Comparison of ENCODE assay signal across 8 mouse cellular contexts in the genomic region with DNA sequence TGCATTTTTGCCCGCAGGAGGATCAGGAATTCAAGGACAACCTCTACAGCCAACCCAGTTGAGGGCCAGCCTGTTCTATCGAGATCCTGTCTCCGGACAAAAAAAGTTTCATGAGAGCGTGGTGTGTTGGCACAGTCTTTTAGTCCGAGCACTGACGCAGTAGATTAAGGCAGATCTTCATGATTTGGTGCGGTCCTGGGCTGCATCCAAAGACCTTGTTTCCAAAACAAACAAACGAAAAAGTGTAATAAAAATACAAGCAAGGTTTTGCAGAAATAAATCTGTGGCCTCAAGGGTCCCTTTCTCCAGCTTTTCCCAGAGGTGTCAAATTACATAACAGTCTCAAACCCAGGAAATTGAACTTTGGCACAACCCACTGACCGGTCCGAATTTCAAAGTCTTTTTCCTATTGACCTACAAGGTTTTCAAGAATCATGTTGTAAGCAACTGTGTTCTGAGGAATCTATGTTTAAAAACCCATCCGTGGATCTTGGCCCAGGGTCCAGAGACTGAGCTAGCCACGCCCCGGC. TPM values are rescaled to one million over a fixed set of nuclear protein-coding genes. Genes with fewer than 3 reads are reported as not detected.
DNase-seq lines count a peak whose midpoint lies in the region; ATAC-seq and TF ChIP-seq lines count a peak whose summit lies in the region.

No protein-coding gene starts in this region.

- 0 out of 2 replicates have a peak, but pooled peaks have one; percentile 0 for ATAC-seq in hindbrain, embryonic 14.5 days (ENCODE audit: low FRiP score)
- peak; percentile 18 for ATAC-seq in lung, postnatal 0 days

- TF ChIP-seq CTCF in kidney, adult 2 months (conservative IDR thresholded peaks at IDR 0.05; ENCODE audit: insufficient read depth, insufficient read length, low read depth, low read length): no peak
- no peak for TF ChIP-seq CTCF in bone marrow macrophage, adult 2 months (IDR thresholded peaks at IDR 0.05; ENCODE audit: low read depth, low read length)
- TF ChIP-seq CTCF in lung, postnatal 0 days (IDR thresholded peaks at IDR 0.05): no peak

- peaks cover 16% of the 10 kb centered on the region; the same call in 1 of the 2 replicates for H3K4me1 ChIP-seq in kidney, adult 2 months (ENCODE audit: control insufficient read depth, insufficient read depth, low read length)
- peaks cover 16% of the 10 kb centered on the region for H3K4me1 ChIP-seq in bone marrow macrophage, adult 2 months (ENCODE audit: control insufficient read depth, insufficient read depth, low read length)
- peaks cover 42% of the 10 kb centered on the region for H3K4me1 ChIP-seq in hindbrain, embryonic 14.5 days (replicated peaks; ENCODE audit: control insufficient read depth, insufficient read depth, low read length)
- peaks cover 5% of the 10 kb centered on the region; the same call in 1 of the 2 replicates for H3K4me1 ChIP-seq in lung, postnatal 0 days (ENCODE audit: insufficient read depth, low read depth, low read length)

- peaks cover 10% of the 10 kb centered on the region for H3K36me3 ChIP-seq in kidney, adult 2 months (ENCODE audit: control insufficient read depth, insufficient read depth, low read length)
- peaks cover 38% of the 10 kb centered on the region for H3K36me3 ChIP-seq in hindbrain, embryonic 14.5 days (replicated peaks; ENCODE audit: control insufficient read depth, insufficient read depth)
- H3K36me3 ChIP-seq in lung, postnatal 0 days (ENCODE audit: insufficient read depth, low read length): peaks cover 35% of the 10 kb centered on the region

- H3K4me3 ChIP-seq in kidney, adult 2 months (ENCODE audit: insufficient read depth, low read depth, low read length): peak overlapping the region; percentile 36
- H3K4me3 ChIP-seq in bone marrow macrophage, adult 2 months (ENCODE audit: insufficient read depth, low read length): peak overlapping the region; percentile 41
- H3K4me3 ChIP-seq in hindbrain, embryonic 14.5 days (replicated peaks; ENCODE audit: low read length): peak overlapping the region; percentile 100
- H3K4me3 ChIP-seq in lung, postnatal 0 days (ENCODE audit: low read depth, low read length): peak overlapping the region; percentile 82

- TF ChIP-seq EP300 in lung, postnatal 0 days (IDR thresholded peaks at IDR 0.05): peak; percentile 22

- peak overlapping the region; percentile 83 for H3K27ac ChIP-seq in kidney, adult 2 months (ENCODE audit: insufficient read depth, low read depth, low read length)
- peak overlapping the region; percentile 27 for H3K27ac ChIP-seq in bone marrow macrophage, adult 2 months (ENCODE audit: insufficient read depth, low read depth, low read length)
- peak overlapping the region; percentile 97 for H3K27ac ChIP-seq in hindbrain, embryonic 14.5 days
- H3K27ac ChIP-seq in lung, postnatal 0 days (ENCODE audit: low read length): peak overlapping the region; percentile 80

- TF ChIP-seq POLR2A in kidney, adult 2 months (IDR thresholded peaks at IDR 0.05; ENCODE audit: low read depth, low read length): no peak
- TF ChIP-seq POLR2A in bone marrow macrophage, adult 2 months (IDR thresholded peaks at IDR 0.05; ENCODE audit: borderline replicate concordance, low read depth, low read length): no peak

- H3K9ac ChIP-seq in hindbrain, embryonic 14.5 days: peak overlapping the region; percentile 18
- 0 out of 2 replicates have a peak overlapping the region, but pooled peaks have one; percentile 19 for H3K9ac ChIP-seq in lung, postnatal 0 days (replicated peaks; ENCODE audit: low read depth)

- no peaks in the 10 kb centered on the region for H3K27me3 ChIP-seq in kidney, adult 2 months (replicated peaks; ENCODE audit: control insufficient read depth, insufficient read depth, low read length)
- H3K27me3 ChIP-seq in hindbrain, embryonic 14.5 days (ENCODE audit: control insufficient read depth, insufficient read depth, low read length): no peaks in the 10 kb centered on the region
- no peaks in the 10 kb centered on the region for H3K27me3 ChIP-seq in lung, postnatal 0 days (replicated peaks; ENCODE audit: insufficient read depth, low read length)

- WGBS in kidney, adult 2 months: under 1% methylated on average over 13 of the region's 13 CpGs
- 6% methylated on average over 13 of the region's 13 CpGs for WGBS in hindbrain, embryonic 14.5 days
- WGBS in lung, postnatal 0 days: 2% methylated on average over 13 of the region's 13 CpGs

- peak overlapping the region; percentile 94 for H3K4me2 ChIP-seq in hindbrain, embryonic 14.5 days (replicated peaks)
- peak overlapping the region; percentile 46 for H3K4me2 ChIP-seq in lung, postnatal 0 days (replicated peaks; ENCODE audit: low read depth, low read length)

- intact Hi-C loops in left cerebral cortex, postnatal 14 days (cut with DNase I): no loop called here

- DNase-seq in kidney, adult 2 months: no peak
- DNase-seq in kidney, postnatal 36 days: no peak
- DNase-seq in hindbrain, embryonic 14.5 days (ENCODE audit: low spot score): no peak
- no peak for DNase-seq in lung, postnatal 0 days (ENCODE audit: low spot score)
- no peak for DNase-seq in layer of hippocampus, adult 9-10 months (ENCODE audit: low spot score)
- DNase-seq in cerebellum, adult 11-12 months: no peak
- no peak for DNase-seq in left cerebral cortex, postnatal 14 days (ENCODE audit: low spot score in 2 of 2)

- H3K9me3 ChIP-seq in hindbrain, embryonic 14.5 days (ENCODE audit: control insufficient read depth, low read length): no peaks in the 10 kb centered on the region
- H3K9me3 ChIP-seq in lung, postnatal 0 days (ENCODE audit: low read length): no peaks in the 10 kb centered on the region

RNA-seq across cellular contexts. Expression of a gene that starts 0.4 kb away (rescaled TPM):
- 1,330 and 1,454 TPM in 2 replicates for polyA plus RNA-seq in kidney, adult 2 months (2012; rRNA removed)
- polyA plus RNA-seq in bone marrow macrophage, adult 2 months (2012; ENCODE audit: insufficient read depth, insufficient read length, missing spikeins): 877 and 1,003 TPM in 2 replicates
- polyA plus RNA-seq in hindbrain, embryonic 14.5 days (2014; fragmentation: Nextera tagmentation; extraction: Ambion mirVana): 413 and 447 TPM in 2 replicates
- polyA plus RNA-seq in lung, postnatal 0 days (2015; fragmentation: Nextera tagmentation; extraction: Ambion mirVana): 509 and 537 TPM in 2 replicates
- total RNA-seq in left cerebral cortex, postnatal 14 days (2021): 100 to 1,000 TPM; 936 to 941 TPM

RNA-seq across cellular contexts. Expression of a gene that starts 6.8 kb away (rescaled TPM):
- 52.9 and 54.0 TPM in 2 replicates for polyA plus RNA-seq in kidney, adult 2 months (2012; rRNA removed)
- polyA plus RNA-seq in bone marrow macrophage, adult 2 months (2012; ENCODE audit: insufficient read depth, insufficient read length, missing spikeins): 36.4 and 39.8 TPM in 2 replicates
- polyA plus RNA-seq in hindbrain, embryonic 14.5 days (2014; fragmentation: Nextera tagmentation; extraction: Ambion mirVana): 68.2 and 76.7 TPM in 2 replicates
- polyA plus RNA-seq in lung, postnatal 0 days (2015; fragmentation: Nextera tagmentation; extraction: Ambion mirVana): 48.9 and 50.2 TPM in 2 replicates
- 10 to 100 TPM; 72.2 to 73.3 TPM for total RNA-seq in left cerebral cortex, postnatal 14 days (2021)

RNA-seq across cellular contexts. Expression of a gene that starts 7.6 kb away (rescaled TPM):
- not detected in 2 replicates for polyA plus RNA-seq in kidney, adult 2 months (2012; rRNA removed)
- not detected in 2 replicates for polyA plus RNA-seq in bone marrow macrophage, adult 2 months (2012; ENCODE audit: insufficient read depth, insufficient read length, missing spikeins)
- polyA plus RNA-seq in hindbrain, embryonic 14.5 days (2014; fragmentation: Nextera tagmentation; extraction: Ambion mirVana): 0.33 TPM in 1 of 2 replicates, not detected in the other
- 0.16 and 0.25 TPM in 2 replicates for polyA plus RNA-seq in lung, postnatal 0 days (2015; fragmentation: Nextera tagmentation; extraction: Ambion mirVana)
- total RNA-seq in left cerebral cortex, postnatal 14 days (2021): not detected

RNA-seq across cellular contexts. Expression of a gene that starts 8.3 kb away (rescaled TPM):
- 34.6 and 36.8 TPM in 2 replicates for polyA plus RNA-seq in kidney, adult 2 months (2012; rRNA removed)
- polyA plus RNA-seq in bone marrow macrophage, adult 2 months (2012; ENCODE audit: insufficient read depth, insufficient read length, missing spikeins): 21.9 and 28.2 TPM in 2 replicates
- 43.7 and 48.3 TPM in 2 replicates for polyA plus RNA-seq in hindbrain, embryonic 14.5 days (2014; fragmentation: Nextera tagmentation; extraction: Ambion mirVana)
- 27.9 TPM in 2 replicates for polyA plus RNA-seq in lung, postnatal 0 days (2015; fragmentation: Nextera tagmentation; extraction: Ambion mirVana)
- total RNA-seq in left cerebral cortex, postnatal 14 days (2021): 10 to 100 TPM; 23.7 to 29.9 TPM

RNA-seq across cellular contexts. Expression of a gene that starts 25.9 kb away (rescaled TPM):
- polyA plus RNA-seq in kidney, adult 2 months (2012; rRNA removed): 0.97 TPM in 1 of 2 replicates, not detected in the other
- polyA plus RNA-seq in bone marrow macrophage, adult 2 months (2012; ENCODE audit: insufficient read depth, insufficient read length, missing spikeins): not detected in 2 replicates
- polyA plus RNA-seq in hindbrain, embryonic 14.5 days (2014; fragmentation: Nextera tagmentation; extraction: Ambion mirVana): 0.14 TPM in 1 of 2 replicates, not detected in the other
- 0.80 and 0.92 TPM in 2 replicates for polyA plus RNA-seq in lung, postnatal 0 days (2015; fragmentation: Nextera tagmentation; extraction: Ambion mirVana)
- under 1 TPM in 1 of 2 experiments, not detected in 1; 0.17 TPM for total RNA-seq in left cerebral cortex, postnatal 14 days (2021)

Comparison
In these comparisons a context has a peak if more than half of its experiments do, and no peak if none do; other contexts are left out.
1. H3K27ac ChIP-seq: peak in every context shown above with its lines; median percentile 97 in hindbrain, embryonic 14.5 days; 83 in kidney, adult 2 months; 80 in lung, postnatal 0 days; 27 in bone marrow macrophage, adult 2 months.
2. H3K4me3 ChIP-seq: peak in every context shown above with its lines; median percentile 100 in hindbrain, embryonic 14.5 days; 82 in lung, postnatal 0 days; 41 in bone marrow macrophage, adult 2 months; 36 in kidney, adult 2 months.